Mouse (Mus musculus): ENCODE measurements around the gene Rfx7. TPM values are rescaled to one million over a fixed set of nuclear protein-coding genes. Genes with fewer than 3 reads are reported as not detected.

Gene Rfx7
- total RNA-seq, 2 experiments from 2014 or later: 18.9 to 19.2 TPM

GRCm38 (mm10) chr9:72649781-72650180, 117.7 kb downstream of the Rfx7 start:
- no peak for TF ChIP-seq CTCF (IDR thresholded peaks at IDR 0.05)
- intact Hi-C loops (cut with DNase I): no loop called here
- DNase-seq: no peak
- Histone ChIP-seq H3K27ac (no peak overlapping the region), H3K4me3 (no peak overlapping the region)

- peak overlapping the region; percentile 61 for H3K4me3 ChIP-seq
- peak; percentile 71 for DNase-seq
- no peak for TF ChIP-seq CTCF (IDR thresholded peaks at IDR 0.05)
- peak overlapping the region; percentile 90 for H3K27ac ChIP-seq
- intact Hi-C loops (cut with DNase I): no loop called here
These were observed 120.9 kb downstream of the Rfx7 start for GRCm38 (mm10) chr9:72652961-72653360.

- intact Hi-C loops (cut with DNase I): no loop called here
- no peak for TF ChIP-seq CTCF (IDR thresholded peaks at IDR 0.05)
- peak overlapping the region; percentile 61 for H3K4me3 ChIP-seq
- peak; percentile 53 for DNase-seq
- H3K27ac ChIP-seq: peak overlapping the region; percentile 90
These were observed 121.5 kb downstream of the Rfx7 start for GRCm38 (mm10) chr9:72653533-72653932.

GRCm38 (mm10) chr9:72654593-72655242, 122.7 kb downstream of the Rfx7 start:
- intact Hi-C loops (cut with DNase I): no loop called here
- H3K4me3 ChIP-seq: no peak overlapping the region
- peak; percentile 80 for TF ChIP-seq CTCF (IDR thresholded peaks at IDR 0.05)
- H3K27ac ChIP-seq: peak overlapping the region; percentile 90
- peak; percentile 89 for DNase-seq

- intact Hi-C loops (cut with DNase I): no loop called here
- TF ChIP-seq CTCF (IDR thresholded peaks at IDR 0.05): no peak
- peak; percentile 61 for DNase-seq
- H3K27ac ChIP-seq: peak overlapping the region; percentile 90
- H3K4me3 ChIP-seq: no peak overlapping the region
These were observed 123.6 kb downstream of the Rfx7 start for GRCm38 (mm10) chr9:72655602-72656001.

- H3K27ac ChIP-seq: peak overlapping the region; percentile 44; the same call in 1 of the 2 replicates
- intact Hi-C loops (cut with DNase I): no loop called here
These were observed 124.5 kb downstream of the Rfx7 start for GRCm38 (mm10) chr9:72656491-72656890.

GRCm38 (mm10) chr9:72656940-72657339, 124.9 kb downstream of the Rfx7 start:
- intact Hi-C loops (cut with DNase I): no loop called here
- H3K27ac ChIP-seq: peak overlapping the region; percentile 44; the same call in 1 of the 2 replicates
- no peak for TF ChIP-seq CTCF (IDR thresholded peaks at IDR 0.05)
- DNase-seq: no peak
- no peak overlapping the region for H3K4me3 ChIP-seq

More at GRCm38 (mm10) chr9:72656491-72656890, 124.5 kb downstream of the Rfx7 start:
- no peak for TF ChIP-seq CTCF (IDR thresholded peaks at IDR 0.05)
- no peak for DNase-seq
- H3K4me3 ChIP-seq: no peak overlapping the region

GRCm38 (mm10) chr9:72657694-72658093, 125.7 kb downstream of the Rfx7 start:
- no peak for TF ChIP-seq CTCF (IDR thresholded peaks at IDR 0.05)
- no peak overlapping the region for H3K27ac ChIP-seq
- intact Hi-C loops (cut with DNase I): no loop called here

GRCm38 (mm10) chr9:72660139-72660538, 128.1 kb downstream of the Rfx7 start:
- TF ChIP-seq CTCF (IDR thresholded peaks at IDR 0.05): no peak
- H3K4me3 ChIP-seq: no peak overlapping the region
- peak overlapping the region; percentile 100 for H3K27ac ChIP-seq
- intact Hi-C loops (cut with DNase I): loop anchor here (10.0 kb wide), 1 partner anchor 205 kb away; no protein-coding TSS in a partner anchor
- no peak for DNase-seq

More at GRCm38 (mm10) chr9:72657694-72658093, 125.7 kb downstream of the Rfx7 start:
- no peak overlapping the region for H3K4me3 ChIP-seq
- no peak for DNase-seq

GRCm38 (mm10) chr9:72660911-72661310, 128.9 kb downstream of the Rfx7 start:
- intact Hi-C loops (cut with DNase I): loop anchor here (10.0 kb wide), 1 partner anchor 206 kb away; no protein-coding TSS in a partner anchor
- Histone ChIP-seq H3K4me3 (peak overlapping the region; percentile 95), H3K27ac (peak overlapping the region; percentile 100)
- TF ChIP-seq CTCF (IDR thresholded peaks at IDR 0.05): no peak
- no peak for DNase-seq

GRCm38 (mm10) chr9:72661561-72661894, 129.5 kb downstream of the Rfx7 start:
- Histone ChIP-seq H3K4me3 (peak overlapping the region; percentile 95), H3K27ac (peak overlapping the region; percentile 100)
- intact Hi-C loops (cut with DNase I): loop anchor here (10.0 kb wide), 1 partner anchor 207 kb away; no protein-coding TSS in a partner anchor
- no peak for DNase-seq
- no peak for TF ChIP-seq CTCF (IDR thresholded peaks at IDR 0.05)

GRCm38 (mm10) chr9:72661895-72662661, 130.0 kb downstream of the Rfx7 start, which contains the start of gene Nedd4:
Gene Nedd4 (plus strand): TSS chr9:72662346.
- TF ChIP-seq CTCF (IDR thresholded peaks at IDR 0.05): 0 out of 2 replicates have a peak, but pooled peaks have one; percentile 8
- Histone ChIP-seq H3K4me3 (peak within 1 kb of the TSS; percentile 95), H3K27ac (peak within 1 kb of the TSS; percentile 100)
- DNase-seq: peak; percentile 99
- intact Hi-C loops (cut with DNase I): loop anchor here (2.0 to 10.0 kb wide), 2 partner anchors 21 to 207 kb away; no protein-coding TSS in a partner anchor

Measured in gastrocnemius, adult 2 months (tissue).